Mouse (Mus musculus): ENCODE measurements around the gene Eif3m. TPM values are rescaled to one million over a fixed set of nuclear protein-coding genes. Genes with fewer than 3 reads are reported as not detected.

Gene Eif3m
- polyA plus RNA-seq, 1 experiment: 46.0 TPM

DNA sequence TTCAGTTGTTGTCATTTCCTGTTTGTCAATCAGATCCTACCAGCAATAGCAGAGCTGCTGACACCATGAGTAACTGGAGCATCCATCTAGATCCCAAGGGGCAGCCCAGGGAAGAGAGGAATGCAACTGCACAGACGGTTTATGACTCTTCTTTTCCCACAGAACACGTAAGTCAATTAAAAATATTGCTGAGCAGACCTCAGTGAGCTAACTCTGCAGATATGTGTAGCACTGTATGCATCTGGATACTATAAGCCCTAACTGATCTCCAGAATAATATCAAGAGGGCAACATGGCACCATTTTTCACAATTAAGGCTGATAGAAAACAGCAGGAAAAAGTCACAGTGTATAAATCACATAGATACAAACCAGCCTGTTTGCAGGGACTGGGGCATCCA lies 22.4 kb downstream of the Eif3m start:
- Histone ChIP-seq H3K4me1 (replicated peaks; ENCODE audit: control insufficient read depth, insufficient read depth, low read length) (no peaks in the 10 kb centered on the region), H3K27ac (ENCODE audit: control insufficient read depth, insufficient read depth, low read length) (no peak overlapping the region), H3K27me3 (ENCODE audit: control insufficient read depth, insufficient read depth, low read length) (no peaks in the 10 kb centered on the region), H3K4me3 (ENCODE audit: control insufficient read depth, insufficient read depth, low read length) (no peak overlapping the region), H3K36me3 (ENCODE audit: control insufficient read depth, insufficient read depth, low read length) (peaks cover 12% of the 10 kb centered on the region)
- 98% methylated on average over 2 of the region's 2 CpGs for WGBS
- TF ChIP-seq CTCF (IDR thresholded peaks at IDR 0.05; ENCODE audit: borderline replicate concordance, control insufficient read depth, extremely low read depth, insufficient read depth, low read length, poor library complexity): no peak
- no peak for DNase-seq

DNA sequence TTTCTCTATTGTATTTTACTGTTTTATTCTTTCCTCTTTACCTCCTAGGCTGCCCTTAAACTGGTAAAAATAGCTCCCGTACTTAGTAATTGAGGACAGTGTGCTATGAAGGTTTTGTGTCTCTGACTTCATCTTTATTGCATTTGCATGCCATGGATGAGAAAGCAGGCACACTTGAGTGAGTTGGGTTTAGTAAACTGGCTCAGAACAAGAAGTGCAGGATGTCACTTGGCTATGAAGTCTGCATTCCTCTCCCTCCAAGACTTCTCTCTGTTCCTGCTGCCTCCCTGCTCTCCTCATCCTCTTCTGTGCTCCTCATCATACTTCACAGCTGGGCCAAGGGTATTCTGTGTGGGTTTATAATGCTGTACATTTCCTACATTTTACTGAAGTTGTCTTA lies 27.9 kb downstream of the Eif3m start:
- H3K36me3 ChIP-seq (ENCODE audit: control insufficient read depth, insufficient read depth, low read length): no peaks in the 10 kb centered on the region
- 98% methylated on average over 1 of the region's 1 CpGs for WGBS
- H3K4me1 ChIP-seq (replicated peaks; ENCODE audit: control insufficient read depth, insufficient read depth, low read length): no peaks in the 10 kb centered on the region
- no peak for TF ChIP-seq POLR2A (IDR thresholded peaks at IDR 0.05; ENCODE audit: control insufficient read depth, extremely low read depth, insufficient read depth, low read length, poor library complexity)
- no peak for TF ChIP-seq CTCF (IDR thresholded peaks at IDR 0.05; ENCODE audit: borderline replicate concordance, control insufficient read depth, extremely low read depth, insufficient read depth, low read length, poor library complexity)
- DNase-seq: no peak
- no peak overlapping the region for H3K4me3 ChIP-seq (ENCODE audit: control insufficient read depth, insufficient read depth, low read length)
- no peaks in the 10 kb centered on the region for H3K27me3 ChIP-seq (ENCODE audit: control insufficient read depth, insufficient read depth, low read length)
- no peak overlapping the region for H3K27ac ChIP-seq (ENCODE audit: control insufficient read depth, insufficient read depth, low read length)

DNA sequence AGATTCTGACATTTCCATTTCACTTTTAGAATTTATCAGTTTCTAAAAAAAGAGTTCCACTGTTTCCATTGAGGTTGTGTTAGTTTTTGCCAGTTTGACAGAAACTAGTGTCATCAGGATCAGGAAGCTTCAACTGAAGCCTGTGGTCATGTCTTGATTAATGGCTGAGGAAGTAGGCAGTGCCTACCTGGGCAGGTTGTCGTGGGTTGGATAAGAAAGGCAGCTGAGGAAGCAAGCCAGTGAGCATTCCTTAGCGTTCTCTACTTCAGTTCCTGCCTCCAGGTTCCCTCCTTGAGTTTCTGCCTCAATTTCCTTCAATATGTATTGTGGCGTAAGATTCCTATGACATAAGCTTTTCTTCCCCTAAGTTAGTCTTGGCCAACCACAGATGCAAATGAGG lies 31.1 kb downstream of the Eif3m start:
- Histone ChIP-seq H3K4me3 (ENCODE audit: control insufficient read depth, insufficient read depth, low read length) (no peak overlapping the region), H3K27ac (ENCODE audit: control insufficient read depth, insufficient read depth, low read length) (no peak overlapping the region), H3K36me3 (ENCODE audit: control insufficient read depth, insufficient read depth, low read length) (no peaks in the 10 kb centered on the region), H3K4me1 (replicated peaks; ENCODE audit: control insufficient read depth, insufficient read depth, low read length) (no peaks in the 10 kb centered on the region), H3K27me3 (ENCODE audit: control insufficient read depth, insufficient read depth, low read length) (no peaks in the 10 kb centered on the region)
- TF ChIP-seq POLR2A (IDR thresholded peaks at IDR 0.05; ENCODE audit: control insufficient read depth, extremely low read depth, insufficient read depth, low read length, poor library complexity) (no peak), CTCF (IDR thresholded peaks at IDR 0.05; ENCODE audit: borderline replicate concordance, control insufficient read depth, extremely low read depth, insufficient read depth, low read length, poor library complexity) (no peak)
- 31% methylated on average over 3 of the region's 3 CpGs for WGBS
- DNase-seq: no peak

DNA sequence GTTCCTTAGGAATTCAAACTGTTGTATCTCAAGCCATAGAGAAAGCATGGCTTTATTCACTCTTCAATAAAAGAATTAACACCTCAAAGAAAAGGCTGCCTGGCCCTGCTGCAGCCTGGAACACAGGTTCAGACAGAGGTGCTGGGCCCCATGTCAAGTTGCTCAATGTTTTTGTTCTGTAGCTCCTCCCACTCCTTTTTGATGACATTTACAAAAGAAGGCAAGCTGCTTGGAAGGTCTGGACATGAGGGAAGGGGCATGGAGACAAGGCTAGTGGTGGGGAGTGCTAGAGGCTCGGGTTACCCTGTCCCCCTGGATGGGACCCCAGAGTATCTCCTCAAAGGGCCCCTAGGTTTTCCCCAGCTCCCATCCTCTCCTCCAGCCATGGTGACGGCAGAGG lies 35.2 kb downstream of the Eif3m start:
- H3K27ac ChIP-seq (ENCODE audit: control insufficient read depth, insufficient read depth, low read length): no peak overlapping the region
- 90% methylated on average over 2 of the region's 2 CpGs for WGBS
- no peak overlapping the region for H3K4me3 ChIP-seq (ENCODE audit: control insufficient read depth, insufficient read depth, low read length)
- TF ChIP-seq CTCF (IDR thresholded peaks at IDR 0.05; ENCODE audit: borderline replicate concordance, control insufficient read depth, extremely low read depth, insufficient read depth, low read length, poor library complexity) (no peak), POLR2A (IDR thresholded peaks at IDR 0.05; ENCODE audit: control insufficient read depth, extremely low read depth, insufficient read depth, low read length, poor library complexity) (no peak)
- H3K27me3 ChIP-seq (ENCODE audit: control insufficient read depth, insufficient read depth, low read length): no peaks in the 10 kb centered on the region
- H3K4me1 ChIP-seq (replicated peaks; ENCODE audit: control insufficient read depth, insufficient read depth, low read length): no peaks in the 10 kb centered on the region
- DNase-seq: no peak
- H3K36me3 ChIP-seq (ENCODE audit: control insufficient read depth, insufficient read depth, low read length): no peaks in the 10 kb centered on the region

DNA sequence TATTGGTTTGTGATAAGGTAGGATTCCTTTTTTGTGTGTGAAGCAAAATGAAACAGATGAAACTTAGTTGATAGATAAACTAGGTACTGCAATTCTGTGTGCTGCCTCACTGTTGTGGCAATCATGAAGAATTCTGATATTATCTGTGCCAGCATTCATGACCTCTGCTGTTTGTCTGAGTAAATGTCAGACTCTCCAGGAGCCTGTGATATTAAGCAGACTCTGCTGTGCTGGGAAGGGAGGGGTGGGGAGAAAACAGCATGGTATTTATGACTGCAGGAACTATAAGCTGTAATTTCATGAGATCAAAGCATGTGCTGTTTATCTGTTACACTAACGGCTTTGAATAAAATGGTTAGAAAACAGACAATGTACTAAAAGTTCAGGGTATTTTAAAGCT lies 52.4 kb downstream of the Eif3m start:
- DNase-seq: no peak
- no peaks in the 10 kb centered on the region for H3K36me3 ChIP-seq (ENCODE audit: control insufficient read depth, insufficient read depth, low read length)
- no peak overlapping the region for H3K4me3 ChIP-seq (ENCODE audit: control insufficient read depth, insufficient read depth, low read length)
- WGBS: 59% methylated on average over 1 of the region's 1 CpGs
- H3K27me3 ChIP-seq (ENCODE audit: control insufficient read depth, insufficient read depth, low read length): no peaks in the 10 kb centered on the region
- H3K4me1 ChIP-seq (replicated peaks; ENCODE audit: control insufficient read depth, insufficient read depth, low read length): no peaks in the 10 kb centered on the region
- no peak overlapping the region for H3K27ac ChIP-seq (ENCODE audit: control insufficient read depth, insufficient read depth, low read length)
- TF ChIP-seq CTCF (IDR thresholded peaks at IDR 0.05; ENCODE audit: borderline replicate concordance, control insufficient read depth, extremely low read depth, insufficient read depth, low read length, poor library complexity): no peak
- no peak for TF ChIP-seq POLR2A (IDR thresholded peaks at IDR 0.05; ENCODE audit: control insufficient read depth, extremely low read depth, insufficient read depth, low read length, poor library complexity)

Other genes starting within 250 kb of the Eif3m start
- gene Qser1, start 200.3 kb downstream of the Eif3m start, polyA plus RNA-seq (2012; rRNA removed): 7.2 and 8.2 TPM in 2 replicates
- gene Prrg4, start 167.2 kb downstream of the Eif3m start, polyA plus RNA-seq (2012; rRNA removed): 2.4 TPM in 2 replicates
- 0.77 TPM in 1 of 2 replicates, not detected in the other for gene Ccdc73, start 149.3 kb downstream of the Eif3m start, polyA plus RNA-seq (2012; rRNA removed)
- not detected in 2 replicates for gene Gm11060, start 74.9 kb upstream of the Eif3m start, polyA plus RNA-seq (2012; rRNA removed)
- gene Wt1, start 109.4 kb upstream of the Eif3m start, polyA plus RNA-seq (2012; rRNA removed): 2.0 and 3.9 TPM in 2 replicates
- gene Them7, start 207.2 kb upstream of the Eif3m start, polyA plus RNA-seq (2012; rRNA removed): 0.24 and 0.94 TPM in 2 replicates

Measured in thymus, adult 2 months (tissue).